ENCODE assay signal across 9 mouse cellular contexts in genomic region chr7:46396928-46397731, GRCm38 (mm10). TPM values are rescaled to one million over a fixed set of nuclear protein-coding genes. Genes with fewer than 3 reads are reported as not detected.
DNase-seq lines count a peak whose midpoint lies in the region; ATAC-seq and TF ChIP-seq lines count a peak whose summit lies in the region.
"Had no signal": no experiment of that assay in that cellular context is flagged by ENCODE, and none has a peak within 500 bp of the region (broad histone marks: within the 10 kb centered on the region; RNA-seq: fewer than 3 reads in every experiment).

No protein-coding gene starts in this region.

- peak overlapping the region; percentile 75; the same call in 1 of the 2 replicates for H3K4me2 ChIP-seq in heart, postnatal 0 days (ENCODE audit: low read depth, low read length)
- H3K4me2 ChIP-seq in hindbrain, embryonic 11.5 days (replicated peaks; ENCODE audit: low read depth, low read length): peak overlapping the region; percentile 93
- peak overlapping the region; percentile 96 for H3K4me2 ChIP-seq in limb, embryonic 13.5 days (replicated peaks)

- ATAC-seq in heart, postnatal 0 days (ENCODE audit: insufficient read depth, low read depth): peak; percentile 5; the same call in 1 of the 2 replicates
- peak; percentile 67 for ATAC-seq in hindbrain, embryonic 11.5 days (ENCODE audit: low FRiP score)
- ATAC-seq in limb, embryonic 13.5 days (ENCODE audit: low FRiP score, low read depth): no peak

- peak overlapping the region; percentile 43 for H3K4me3 ChIP-seq in heart, postnatal 0 days (ENCODE audit: low read depth, low read length)
- peak overlapping the region; percentile 63 for H3K4me3 ChIP-seq in hindbrain, embryonic 11.5 days (ENCODE audit: low read depth, low read length)
- peak overlapping the region; percentile 51 for H3K4me3 ChIP-seq in limb, embryonic 13.5 days

- no peak overlapping the region for H3K27ac ChIP-seq in heart, postnatal 0 days (ENCODE audit: low read depth)
- peak overlapping the region; percentile 54 for H3K27ac ChIP-seq in hindbrain, embryonic 11.5 days (ENCODE audit: low read depth, low read length)
- H3K27ac ChIP-seq in limb, embryonic 13.5 days: no peak overlapping the region

- no peak overlapping the region for H3K9ac ChIP-seq in heart, postnatal 0 days (replicated peaks; ENCODE audit: low read depth, low read length)
- H3K9ac ChIP-seq in hindbrain, embryonic 11.5 days (ENCODE audit: low read depth, low read length): peak overlapping the region; percentile 75
- no peak overlapping the region for H3K9ac ChIP-seq in limb, embryonic 13.5 days

- no peak for TF ChIP-seq EP300 in heart, postnatal 0 days (IDR thresholded peaks at IDR 0.05; ENCODE audit: low read depth)

- peaks cover 68% of the 10 kb centered on the region for H3K27me3 ChIP-seq in heart, postnatal 0 days (ENCODE audit: control insufficient read depth, insufficient read depth, low read length)
- H3K27me3 ChIP-seq in hindbrain, embryonic 11.5 days (ENCODE audit: control insufficient read depth, insufficient read depth, low read length): peaks cover 53% of the 10 kb centered on the region
- peaks cover 93% of the 10 kb centered on the region for H3K27me3 ChIP-seq in limb, embryonic 13.5 days

- H3K4me1 ChIP-seq in heart, postnatal 0 days (ENCODE audit: control insufficient read depth, insufficient read depth): peaks cover 7% of the 10 kb centered on the region; the same call in 1 of the 2 replicates
- peaks cover 4% of the 10 kb centered on the region for H3K4me1 ChIP-seq in hindbrain, embryonic 11.5 days (replicated peaks; ENCODE audit: control insufficient read depth, insufficient read depth, low read length)
- H3K4me1 ChIP-seq in limb, embryonic 13.5 days: peaks cover 18% of the 10 kb centered on the region

- no peak for TF ChIP-seq CTCF in heart, postnatal 0 days (IDR thresholded peaks at IDR 0.05; ENCODE audit: low read depth)

- 1% methylated on average over 56 of the region's 64 CpGs for WGBS in heart, postnatal 0 days
- 1% methylated on average over 51 of the region's 64 CpGs for WGBS in hindbrain, embryonic 11.5 days
- 2% methylated on average over 59 of the region's 64 CpGs for WGBS in limb, embryonic 13.5 days

- H3K36me3 ChIP-seq in heart, postnatal 0 days (replicated peaks; ENCODE audit: control insufficient read depth, insufficient read depth, low read length): no peaks in the 10 kb centered on the region
- no peaks in the 10 kb centered on the region for H3K36me3 ChIP-seq in hindbrain, embryonic 11.5 days (ENCODE audit: control insufficient read depth, insufficient read depth, low read length)
- H3K36me3 ChIP-seq in limb, embryonic 13.5 days: no peaks in the 10 kb centered on the region

- H3K9me3 ChIP-seq in heart, postnatal 0 days (replicated peaks; ENCODE audit: control insufficient read depth, low read length): no peaks in the 10 kb centered on the region
- no peaks in the 10 kb centered on the region for H3K9me3 ChIP-seq in hindbrain, embryonic 11.5 days (ENCODE audit: control insufficient read depth, low read length)
- no peaks in the 10 kb centered on the region for H3K9me3 ChIP-seq in limb, embryonic 13.5 days

- no peak for DNase-seq in heart, postnatal 0 days (ENCODE audit: low spot score)
- no peak for DNase-seq in heart, adult 11 months
- peak; percentile 79 for DNase-seq in cerebellum, adult 11-12 months
- DNase-seq in hindbrain, embryonic 11.5 days (ENCODE audit: low spot score): no peak
- peak; percentile 64 to 66 for DNase-seq in right cerebral cortex, adult 2 months (ENCODE audit: low spot score in 2 of 2)
- DNase-seq in adrenal gland, postnatal 4 days (ENCODE audit: low spot score in 2 of 2): no peak
- no peak for DNase-seq in kidney, adult 9 months

RNA-seq across cellular contexts. Expression of gene Kcnc1, which starts 0.8 kb away (rescaled TPM):
- 0.04 TPM in 1 of 2 replicates, not detected in the other for total RNA-seq in heart, postnatal 0 days (2014; rRNA removed; ENCODE audit: low replicate concordance)
- polyA plus RNA-seq in heart, postnatal 0 days (2015; fragmentation: Nextera tagmentation; extraction: Ambion mirVana): not detected in 2 replicates
- polyA plus RNA-seq in hindbrain, embryonic 11.5 days (2014; fragmentation: Nextera tagmentation; extraction: Ambion mirVana): 1.7 and 3.1 TPM in 2 replicates
- polyA plus RNA-seq in limb, embryonic 13.5 days (2015; fragmentation: Nextera tagmentation; extraction: Ambion mirVana): 0.06 and 0.60 TPM in 2 replicates
- 1 to 10 TPM; 1.0 to 3.0 TPM for total RNA-seq in adrenal gland, postnatal 4 days (2021)

RNA-seq across cellular contexts. Expression of gene Myod1, which starts 20.9 kb away (rescaled TPM):
- not detected in 2 replicates for total RNA-seq in heart, postnatal 0 days (2014; rRNA removed; ENCODE audit: low replicate concordance)
- polyA plus RNA-seq in heart, postnatal 0 days (2015; fragmentation: Nextera tagmentation; extraction: Ambion mirVana): not detected in 2 replicates
- 1.2 and 3.2 TPM in 2 replicates for polyA plus RNA-seq in hindbrain, embryonic 11.5 days (2014; fragmentation: Nextera tagmentation; extraction: Ambion mirVana)
- polyA plus RNA-seq in limb, embryonic 13.5 days (2015; fragmentation: Nextera tagmentation; extraction: Ambion mirVana): 59.2 and 69.5 TPM in 2 replicates
- 1 to 10 TPM in 1 of 2 experiments, under 1 TPM in 1; 0.48 to 1.6 TPM for total RNA-seq in adrenal gland, postnatal 4 days (2021)
- total RNA-seq: hematopoietic stem cell, adult 5-6 weeks had no signal

Comparison
In these comparisons a context has a peak if more than half of its experiments do, and no peak if none do; other contexts are left out.
1. DNase-seq: peak in cerebellum, adult 11-12 months (single experiment) and right cerebral cortex, adult 2 months (2 of 2); none in heart, postnatal 0 days (single experiment), heart, adult 11 months (single experiment), hindbrain, embryonic 11.5 days (single experiment), adrenal gland, postnatal 4 days (0 of 2) and kidney, adult 9 months (single experiment).
2. RNA of gene Myod1, which starts 20.9 kb away (polyA plus RNA-seq): 59.2 to 69.5 TPM in limb, embryonic 13.5 days; 1.2 to 3.2 TPM in hindbrain, embryonic 11.5 days and not detected in heart, postnatal 0 days; every median in the first group is over 10 times any median in the second.
3. Peak in every context shown above with its lines, with median percentiles within 50 percentile points of each other: H3K4me2 ChIP-seq and H3K4me3 ChIP-seq.